Mouse (Mus musculus): Measurements from ENCODE around the gene Ugt2a2. TPM values are rescaled to one million over a fixed set of nuclear protein-coding genes. Genes with fewer than 3 reads are reported as not detected.

Ugt2a2 gene
- polyA plus RNA-seq (2014; fragmentation: Illumina TruSeq; extraction: RNeasy Lipid Tissue Mini Kit (QIAGEN cat#74804); ENCODE audit: low read depth, low replicate concordance) = not detected

DNA sequence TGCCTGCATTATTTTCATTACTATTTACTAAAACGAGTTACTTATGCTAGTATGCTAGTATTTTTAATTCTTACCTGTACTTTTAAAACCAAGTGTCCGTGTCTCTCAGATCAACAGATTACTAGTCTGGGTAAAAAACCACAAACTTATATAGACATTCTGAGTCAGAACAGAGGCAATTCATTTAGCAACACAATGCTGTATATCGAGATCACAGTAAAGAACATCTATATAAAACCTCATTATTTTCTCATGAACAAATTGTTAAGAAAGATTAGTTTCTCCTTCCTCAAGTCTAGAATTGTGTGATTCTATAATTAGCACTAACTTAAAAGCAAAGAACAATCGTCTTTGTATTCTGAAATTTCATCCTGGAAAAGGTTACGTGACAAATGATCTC lies at the start of gene Ugt2a2:
Gene Ugt2a2, minus strand, starts transcription at position 101 of the 400 bp plus-strand sequence.

DNA sequence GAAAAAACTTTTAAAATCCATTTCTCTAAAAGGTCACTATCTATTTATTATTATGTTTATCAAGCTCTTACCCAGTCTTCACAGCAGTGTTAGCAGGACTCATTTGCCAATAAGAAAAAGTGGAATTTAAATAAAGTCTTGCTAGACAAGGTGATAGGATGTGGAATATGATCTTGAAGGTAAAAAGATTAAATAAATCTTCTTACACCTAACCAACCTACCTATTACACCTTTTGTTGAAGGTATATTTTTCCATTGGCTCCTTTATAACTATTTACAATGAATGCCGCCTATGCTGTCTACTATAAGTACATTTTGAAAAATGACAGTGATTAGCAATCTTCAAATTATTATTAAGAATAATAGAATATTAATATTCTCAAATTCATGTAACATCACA lies 8.7 kb upstream of the Ugt2a2 start, which contains the start of gene Ugt2a1:
Gene Ugt2a1, minus strand, starts transcription at position 101 of the 400 bp plus-strand sequence.

DNA sequence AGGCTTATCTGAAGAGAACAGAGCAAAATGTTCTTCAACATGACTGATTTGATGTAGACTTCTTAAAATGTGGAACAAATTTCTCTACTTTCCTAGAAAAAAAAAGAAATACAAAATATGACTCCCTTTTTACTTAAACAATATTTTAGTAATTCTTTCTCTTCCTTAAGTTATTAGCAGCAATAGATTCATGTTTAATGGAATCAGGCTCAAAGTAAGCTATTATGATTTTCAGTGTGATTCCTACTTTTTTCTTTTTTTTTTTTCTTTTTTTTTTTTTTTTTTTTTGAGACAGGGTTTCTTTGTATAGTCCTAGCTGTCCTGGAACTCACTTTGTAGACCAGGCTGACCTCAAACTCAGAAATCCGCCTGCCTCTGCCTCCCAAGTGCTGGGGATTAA lies 4.6 kb upstream of the Ugt2a2 start, which contains the start of gene Gm43638:
Gene Gm43638, minus strand, starts transcription at position 101 of the 400 bp plus-strand sequence.

DNA sequence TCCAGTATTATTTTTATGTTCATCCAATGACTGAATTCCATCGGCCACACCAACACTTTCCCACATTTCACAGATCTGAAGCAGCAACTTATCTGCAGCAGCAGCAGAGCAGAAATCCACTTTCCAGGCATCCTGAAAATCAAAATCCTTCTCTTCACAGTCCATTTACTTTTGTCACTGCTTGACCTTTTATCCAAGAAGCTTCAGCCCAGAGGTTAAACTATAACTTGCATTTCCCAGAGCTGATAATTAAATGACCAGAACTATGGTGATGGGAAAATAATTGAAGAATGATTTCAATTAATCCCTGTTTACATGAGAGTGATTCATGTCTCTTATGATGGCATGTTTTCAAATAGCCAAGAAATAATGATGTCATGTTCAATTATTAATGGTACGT lies 58.0 kb downstream of the Ugt2a2 start, which contains the start of gene Ugt2b38:
Gene Ugt2b38, minus strand, starts transcription at position 163 of the 400 bp plus-strand sequence.

Other genes with a start within 250 kb of the Ugt2a2 start
- not detected for gene Ugt2b37, start 227.5 kb downstream of the Ugt2a2 start, polyA plus RNA-seq (2014; fragmentation: Illumina TruSeq; extraction: RNeasy Lipid Tissue Mini Kit (QIAGEN cat#74804); ENCODE audit: low read depth, low replicate concordance)
- not detected for gene Ugt2a3, start 145.1 kb downstream of the Ugt2a2 start, polyA plus RNA-seq (2014; fragmentation: Illumina TruSeq; extraction: RNeasy Lipid Tissue Mini Kit (QIAGEN cat#74804); ENCODE audit: low read depth, low replicate concordance)
- not detected for gene Ugt2b38, start 58.1 kb downstream of the Ugt2a2 start, polyA plus RNA-seq (2014; fragmentation: Illumina TruSeq; extraction: RNeasy Lipid Tissue Mini Kit (QIAGEN cat#74804); ENCODE audit: low read depth, low replicate concordance)
- gene Gm43638, start 4.5 kb upstream of the Ugt2a2 start, polyA plus RNA-seq (2014; fragmentation: Illumina TruSeq; extraction: RNeasy Lipid Tissue Mini Kit (QIAGEN cat#74804); ENCODE audit: low read depth, low replicate concordance) = not detected
- gene Ugt2a1, start 8.6 kb upstream of the Ugt2a2 start, polyA plus RNA-seq (2014; fragmentation: Illumina TruSeq; extraction: RNeasy Lipid Tissue Mini Kit (QIAGEN cat#74804); ENCODE audit: low read depth, low replicate concordance) = 0.11 TPM
- gene Sult1b1, start 55.9 kb upstream of the Ugt2a2 start, polyA plus RNA-seq (2014; fragmentation: Illumina TruSeq; extraction: RNeasy Lipid Tissue Mini Kit (QIAGEN cat#74804); ENCODE audit: low read depth, low replicate concordance) = not detected
- gene Sult1d1, start 86.8 kb upstream of the Ugt2a2 start, polyA plus RNA-seq (2014; fragmentation: Illumina TruSeq; extraction: RNeasy Lipid Tissue Mini Kit (QIAGEN cat#74804); ENCODE audit: low read depth, low replicate concordance) = 2.1 TPM
- 63.5 TPM for gene Sult1e1, start 109.3 kb upstream of the Ugt2a2 start, polyA plus RNA-seq (2014; fragmentation: Illumina TruSeq; extraction: RNeasy Lipid Tissue Mini Kit (QIAGEN cat#74804); ENCODE audit: low read depth, low replicate concordance)
- gene Csn1s1, start 183.9 kb upstream of the Ugt2a2 start, polyA plus RNA-seq (2014; fragmentation: Illumina TruSeq; extraction: RNeasy Lipid Tissue Mini Kit (QIAGEN cat#74804); ENCODE audit: low read depth, low replicate concordance) = not detected
- gene Csn2, start 217.4 kb upstream of the Ugt2a2 start, polyA plus RNA-seq (2014; fragmentation: Illumina TruSeq; extraction: RNeasy Lipid Tissue Mini Kit (QIAGEN cat#74804); ENCODE audit: low read depth, low replicate concordance) = not detected